Mouse (Mus musculus) small intestine, adult 2 months (tissue): ENCODE measurements around the gene Rnf151.

Experiments used
- CTCF ChIP-seq: fragments of 200-500 bp; IDR thresholded peaks from 2 replicates; pipeline ENCODE4 v1.5.1; 2012; ENCODE audit warnings: low read depth, mild to moderate bottlenecking, control low read depth, inconsistent platforms, low read length, moderate library complexity, mixed read lengths; ENCODE audit not compliant: insufficient replicate concordance, insufficient read length; ENCODE audit errors: extremely low read depth
- POLR2A ChIP-seq: fragments of 200-500 bp; IDR thresholded peaks from 2 replicates; pipeline ENCODE4 v1.6.1; 2012; ENCODE audit warnings: low read depth, mild to moderate bottlenecking, control low read depth, inconsistent platforms, low read length, moderate library complexity

DNA sequence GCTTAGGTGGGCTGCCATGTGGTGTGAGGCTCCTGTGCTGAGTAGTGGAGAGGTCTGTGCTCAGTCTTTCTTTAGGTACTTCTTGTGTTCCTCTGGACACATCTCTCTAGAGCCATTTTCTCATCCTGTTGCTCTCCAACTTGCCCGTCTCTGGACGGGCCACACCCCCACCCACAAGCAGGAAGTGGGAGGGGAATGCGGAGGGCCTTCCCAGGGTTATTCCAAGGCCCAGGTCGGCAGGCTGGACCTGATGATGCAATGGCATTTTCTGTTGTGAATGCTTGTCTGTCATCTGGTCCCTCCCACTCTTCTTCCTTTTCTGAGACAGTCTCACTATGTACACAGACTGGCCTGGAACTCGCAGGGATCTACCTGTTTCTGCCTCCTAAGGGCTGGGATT is 45.7 kb downstream of the Rnf151 start:
- TF ChIP-seq CTCF, result no peak
- TF ChIP-seq POLR2A, result no peak; the same call in 1 of the 2 replicates
